Mouse (Mus musculus) neural tube, embryonic 12.5 days (tissue): ENCODE measurements around the gene Tmem50b. TPM values are rescaled to one million over a fixed set of nuclear protein-coding genes. Genes with fewer than 3 reads are reported as not detected.

Experiments
- ATAC-seq: fragments of 200-750 bp; cut with Nextera tagmentation; 2 replicates; pipeline ENCODE4 v1.8.0; 2017; ENCODE audit warnings: low read depth, mild to moderate bottlenecking, moderate TSS enrichment, moderate library complexity; ENCODE audit not compliant: low FRiP score
- H3K27ac ChIP-seq: fragments of 300-500 bp; sonication (generic); 2 replicates; pipeline ENCODE4 v1.5.1; 2016
- H3K27me3 ChIP-seq: fragments of 300-500 bp; sonication (generic); replicated peaks from 2 replicates; pipeline ENCODE4 v1.6.1; 2016; ENCODE audit warnings: mild to moderate bottlenecking
- H3K36me3 ChIP-seq: fragments of 300-500 bp; sonication (generic); 2 replicates; pipeline ENCODE4 v1.6.1; 2016; ENCODE audit warnings: mild to moderate bottlenecking
- H3K4me1 ChIP-seq: fragments of 300-500 bp; sonication (generic); 2 replicates; pipeline ENCODE4 v1.6.1; 2016
- H3K4me2 ChIP-seq: fragments of 300-500 bp; sonication (generic); replicated peaks from 2 replicates; pipeline ENCODE4 v1.6.1; 2016; ENCODE audit warnings: mild to moderate bottlenecking
- H3K4me3 ChIP-seq: fragments of 300-500 bp; sonication (generic); 2 replicates; pipeline ENCODE4 v1.5.1; 2016
- H3K9ac ChIP-seq: fragments of 300-500 bp; sonication (generic); 2 replicates; pipeline ENCODE4 v1.6.1; 2016; ENCODE audit warnings: mild to moderate bottlenecking
- H3K9me3 ChIP-seq: fragments of 300-500 bp; sonication (generic); 2 replicates; pipeline ENCODE4 v1.6.1; 2016; ENCODE audit warnings: mild to moderate bottlenecking
- whole genome bisulfite sequencing: fragments of 180-500 bp; shearing (Covaris S2); methylation state at CpG from one replicate; pipeline ENCODE4 v1.1.7; 2016; 5-methylcytosine and 5-hydroxymethylcytosine counted together
- polyA plus RNA-seq: library from polyadenylated mRNA; unstranded; fragments of >200 nt; fragmentation: Nextera tagmentation; extraction: Ambion mirVana; gene quantifications from 2 replicates; pipeline ENCODE4 v1.2.1, GENCODE M21; 2016

The Tmem50b gene
- polyA plus RNA-seq, 1 experiment from 2014 or later, result 58.0 TPM

- no peak overlapping the region for H3K4me3 ChIP-seq
- H3K4me1 ChIP-seq, result peaks cover 9% of the 10 kb centered on the region; the same call in 1 of the 2 replicates
- peaks cover 25% of the 10 kb centered on the region for H3K36me3 ChIP-seq
- H3K4me2 ChIP-seq, result no peak overlapping the region
- no peak overlapping the region for H3K27ac ChIP-seq
- no peak for ATAC-seq
- no peaks in the 10 kb centered on the region for H3K9me3 ChIP-seq
- no peaks in the 10 kb centered on the region for H3K27me3 ChIP-seq
- no peak overlapping the region for H3K9ac ChIP-seq
- WGBS, result 91% methylated on average over 15 of the region's 15 CpGs
Observed at GRCm38 (mm10) chr16:91557693-91558092, 39.9 kb downstream of the Tmem50b start.

GRCm38 (mm10) chr16:91557214-91557613 lies 40.4 kb downstream of the Tmem50b start:
- Histone ChIP-seq H3K4me2 (no peak overlapping the region), H3K36me3 (peaks cover 25% of the 10 kb centered on the region), H3K27ac (no peak overlapping the region), H3K4me1 (peaks cover 9% of the 10 kb centered on the region; the same call in 1 of the 2 replicates), H3K9ac (no peak overlapping the region), H3K9me3 (no peaks in the 10 kb centered on the region), H3K4me3 (no peak overlapping the region), H3K27me3 (no peaks in the 10 kb centered on the region)
- ATAC-seq, result no peak
- WGBS, result 75% methylated on average over 7 of the region's 7 CpGs

- no peaks in the 10 kb centered on the region for H3K9me3 ChIP-seq
- no peak for ATAC-seq
- H3K27me3 ChIP-seq, result no peaks in the 10 kb centered on the region
- no peak overlapping the region for H3K4me3 ChIP-seq
- H3K4me2 ChIP-seq, result no peak overlapping the region
- WGBS, result 78% methylated on average over 15 of the region's 15 CpGs
- peaks cover 9% of the 10 kb centered on the region; the same call in 1 of the 2 replicates for H3K4me1 ChIP-seq
- no peak overlapping the region for H3K27ac ChIP-seq
- no peak overlapping the region for H3K9ac ChIP-seq
- peaks cover 22% of the 10 kb centered on the region for H3K36me3 ChIP-seq
Observed at GRCm38 (mm10) chr16:91556659-91557058, 40.9 kb downstream of the Tmem50b start.

- H3K4me2 ChIP-seq, result no peak overlapping the region
- no peak overlapping the region for H3K9ac ChIP-seq
- WGBS, result 84% methylated on average over 8 of the region's 8 CpGs
- peaks cover 10% of the 10 kb centered on the region for H3K4me1 ChIP-seq
- no peaks in the 10 kb centered on the region for H3K27me3 ChIP-seq
- no peak overlapping the region for H3K27ac ChIP-seq
- H3K36me3 ChIP-seq, result peaks cover 20% of the 10 kb centered on the region
- no peaks in the 10 kb centered on the region for H3K9me3 ChIP-seq
- no peak for ATAC-seq
- no peak overlapping the region for H3K4me3 ChIP-seq
Observed at GRCm38 (mm10) chr16:91555017-91555605, 42.5 kb downstream of the Tmem50b start.

GRCm38 (mm10) chr16:91553625-91554024 lies 44.0 kb downstream of the Tmem50b start:
- Histone ChIP-seq H3K4me3 (no peak overlapping the region), H3K27ac (no peak overlapping the region), H3K9ac (no peak overlapping the region), H3K4me2 (no peak overlapping the region), H3K9me3 (no peaks in the 10 kb centered on the region), H3K36me3 (peaks cover 13% of the 10 kb centered on the region), H3K4me1 (peaks cover 20% of the 10 kb centered on the region), H3K27me3 (no peaks in the 10 kb centered on the region)
- ATAC-seq, result no peak
- WGBS, result 69% methylated on average over 12 of the region's 12 CpGs

GRCm38 (mm10) chr16:91552072-91552471 lies 45.5 kb downstream of the Tmem50b start:
- Histone ChIP-seq H3K36me3 (0 out of 2 replicates have a peak, but pooled peaks cover 5% of the 10 kb centered on the region), H3K27me3 (no peaks in the 10 kb centered on the region), H3K9me3 (no peaks in the 10 kb centered on the region)

GRCm38 (mm10) chr16:91551081-91551524 lies 46.5 kb downstream of the Tmem50b start:
- 0 out of 2 replicates have a peak, but pooled peaks cover 5% of the 10 kb centered on the region for H3K36me3 ChIP-seq
- H3K4me1 ChIP-seq, result peaks cover 33% of the 10 kb centered on the region
- ATAC-seq, result no peak
- H3K9ac ChIP-seq, result no peak overlapping the region
- no peak overlapping the region for H3K4me3 ChIP-seq
- no peaks in the 10 kb centered on the region for H3K27me3 ChIP-seq
- H3K27ac ChIP-seq, result no peak overlapping the region
- H3K4me2 ChIP-seq, result no peak overlapping the region
- H3K9me3 ChIP-seq, result no peaks in the 10 kb centered on the region
- WGBS, result 78% methylated on average over 10 of the region's 10 CpGs

More at GRCm38 (mm10) chr16:91552072-91552471, 45.5 kb downstream of the Tmem50b start:
- Histone ChIP-seq H3K27ac (no peak overlapping the region), H3K4me2 (no peak overlapping the region), H3K4me3 (no peak overlapping the region), H3K9ac (0 out of 2 replicates have a peak overlapping the region, but pooled peaks have one; percentile 26), H3K4me1 (peaks cover 28% of the 10 kb centered on the region)
- WGBS, result 67% methylated on average over 9 of the region's 9 CpGs
- no peak for ATAC-seq

- H3K27ac ChIP-seq, result no peak overlapping the region
- H3K4me1 ChIP-seq, result peaks cover 33% of the 10 kb centered on the region
- no peaks in the 10 kb centered on the region for H3K27me3 ChIP-seq
- no peak overlapping the region for H3K4me3 ChIP-seq
- no peak for ATAC-seq
- no peaks in the 10 kb centered on the region for H3K36me3 ChIP-seq
- H3K4me2 ChIP-seq, result no peak overlapping the region
- no peak overlapping the region for H3K9ac ChIP-seq
- 59% methylated on average over 5 of the region's 5 CpGs for WGBS
- no peaks in the 10 kb centered on the region for H3K9me3 ChIP-seq
Observed at GRCm38 (mm10) chr16:91549616-91550015, 48.0 kb downstream of the Tmem50b start.

- Histone ChIP-seq H3K36me3 (no peaks in the 10 kb centered on the region), H3K27me3 (no peaks in the 10 kb centered on the region), H3K9ac (no peak overlapping the region), H3K4me1 (peaks cover 31% of the 10 kb centered on the region), H3K4me2 (peak overlapping the region; percentile 76), H3K9me3 (no peaks in the 10 kb centered on the region), H3K27ac (no peak overlapping the region), H3K4me3 (no peak overlapping the region)
- ATAC-seq, result no peak
- WGBS, result 30% methylated on average over 2 of the region's 2 CpGs
Observed at GRCm38 (mm10) chr16:91548996-91549395, 48.6 kb downstream of the Tmem50b start.

GRCm38 (mm10) chr16:91548586-91548985 lies 49.0 kb downstream of the Tmem50b start:
- H3K9ac ChIP-seq, result no peak overlapping the region
- no peak overlapping the region for H3K4me3 ChIP-seq
- H3K4me2 ChIP-seq, result peak overlapping the region; percentile 76
- no peak overlapping the region for H3K27ac ChIP-seq
- 18% methylated on average over 5 of the region's 5 CpGs for WGBS
- no peaks in the 10 kb centered on the region for H3K9me3 ChIP-seq
- ATAC-seq, result no peak
- H3K27me3 ChIP-seq, result no peaks in the 10 kb centered on the region
- peaks cover 27% of the 10 kb centered on the region for H3K4me1 ChIP-seq
- H3K36me3 ChIP-seq, result no peaks in the 10 kb centered on the region

GRCm38 (mm10) chr16:91547974-91548373 lies 49.6 kb downstream of the Tmem50b start:
- H3K4me2 ChIP-seq, result peak overlapping the region; percentile 76
- 19% methylated on average over 5 of the region's 5 CpGs for WGBS
- H3K27me3 ChIP-seq, result no peaks in the 10 kb centered on the region
- no peak overlapping the region for H3K9ac ChIP-seq
- H3K9me3 ChIP-seq, result no peaks in the 10 kb centered on the region
- no peak overlapping the region for H3K27ac ChIP-seq
- H3K4me1 ChIP-seq, result peaks cover 24% of the 10 kb centered on the region
- no peak for ATAC-seq
- H3K4me3 ChIP-seq, result peak overlapping the region; percentile 93
- no peaks in the 10 kb centered on the region for H3K36me3 ChIP-seq

- Histone ChIP-seq H3K36me3 (no peaks in the 10 kb centered on the region), H3K4me3 (peak within 1 kb of the TSS; percentile 93), H3K9ac (peak within 1 kb of the TSS; percentile 93), H3K27me3 (no peaks in the 10 kb centered on the region), H3K4me2 (peak within 1 kb of the TSS; percentile 76), H3K27ac (no peak within 1 kb of the TSS), H3K9me3 (no peaks in the 10 kb centered on the region), H3K4me1 (peaks cover 24% of the 10 kb centered on the region)
- ATAC-seq, result peak; percentile 87
- under 1% methylated on average over 59 of the region's 74 CpGs for WGBS
Observed at GRCm38 (mm10) chr16:91546836-91547741, 50.5 kb downstream of the Tmem50b start, which contains the start of gene Ifngr2. Ifngr2 (plus strand) TSS chr16:91547072.
